Mouse (Mus musculus): ENCODE results near the gene Sntg2.

- TF ChIP-seq CTCF (IDR thresholded peaks at IDR 0.05; ENCODE audit: borderline replicate concordance, insufficient read depth, low read length) = no peak
- no peak for TF ChIP-seq POLR2A (IDR thresholded peaks at IDR 0.05; ENCODE audit: low read depth, low read length)
Observed at GRCm38 (mm10) chr12:30142085-30142484, 231.1 kb downstream of the Sntg2 start.

Measured in embryonic fibroblast, embryonic 13.5 days (primary cell).